Mouse (Mus musculus): Measurements from ENCODE around the gene Adss. TPM values are rescaled to one million over a fixed set of nuclear protein-coding genes. Genes with fewer than 3 reads are reported as not detected.

The Adss gene
- total RNA-seq, 2 experiments from 2014 or later: 8.1 to 9.7 TPM

- no peak for TF ChIP-seq CTCF (IDR thresholded peaks at IDR 0.05)
- Histone ChIP-seq H3K27ac (no peak overlapping the region), H3K4me3 (no peak overlapping the region)
- intact Hi-C loops (cut with DNase I): no loop called here
- DNase-seq: no peak
Measured at GRCm38 (mm10) chr1:177753496-177753895, 42.8 kb downstream of the Adss start.

DNA sequence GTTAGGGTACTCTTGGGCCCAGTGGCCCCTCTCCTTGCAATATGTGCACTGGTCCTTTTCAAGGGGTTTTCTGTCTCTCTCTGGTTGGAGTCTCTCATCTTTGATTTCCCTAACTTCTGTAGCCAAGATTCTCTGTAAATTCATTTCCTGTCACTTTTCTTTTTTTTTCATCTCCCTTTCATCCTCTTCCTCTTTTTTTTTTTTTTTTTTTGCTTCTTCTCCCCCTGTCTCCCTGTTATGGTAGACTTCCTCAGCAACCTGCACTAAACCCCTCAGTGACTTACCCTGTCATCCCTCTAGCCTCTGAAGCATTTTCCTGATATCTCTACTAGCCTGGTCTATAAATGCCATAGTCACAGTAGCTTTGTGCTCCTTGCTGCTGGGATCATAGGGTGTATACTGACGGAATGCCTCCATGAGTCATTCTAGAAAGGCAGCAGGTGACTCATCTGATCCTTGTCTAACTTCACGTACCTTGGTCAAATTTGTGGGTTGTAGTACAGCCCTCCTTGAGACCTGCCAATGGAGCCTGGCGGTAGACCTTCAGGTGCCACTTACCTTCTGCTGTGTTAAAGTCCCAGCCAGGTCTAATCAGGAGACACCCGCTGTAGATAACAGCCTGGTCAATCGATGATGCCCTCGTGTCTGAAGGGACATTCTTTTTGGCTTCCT is 48.3 kb downstream of the Adss start:
- intact Hi-C loops (cut with DNase I): no loop called here
- H3K27ac ChIP-seq: no peak overlapping the region
- DNase-seq: no peak
- no peak overlapping the region for H3K4me3 ChIP-seq
- no peak for TF ChIP-seq CTCF (IDR thresholded peaks at IDR 0.05)

DNA sequence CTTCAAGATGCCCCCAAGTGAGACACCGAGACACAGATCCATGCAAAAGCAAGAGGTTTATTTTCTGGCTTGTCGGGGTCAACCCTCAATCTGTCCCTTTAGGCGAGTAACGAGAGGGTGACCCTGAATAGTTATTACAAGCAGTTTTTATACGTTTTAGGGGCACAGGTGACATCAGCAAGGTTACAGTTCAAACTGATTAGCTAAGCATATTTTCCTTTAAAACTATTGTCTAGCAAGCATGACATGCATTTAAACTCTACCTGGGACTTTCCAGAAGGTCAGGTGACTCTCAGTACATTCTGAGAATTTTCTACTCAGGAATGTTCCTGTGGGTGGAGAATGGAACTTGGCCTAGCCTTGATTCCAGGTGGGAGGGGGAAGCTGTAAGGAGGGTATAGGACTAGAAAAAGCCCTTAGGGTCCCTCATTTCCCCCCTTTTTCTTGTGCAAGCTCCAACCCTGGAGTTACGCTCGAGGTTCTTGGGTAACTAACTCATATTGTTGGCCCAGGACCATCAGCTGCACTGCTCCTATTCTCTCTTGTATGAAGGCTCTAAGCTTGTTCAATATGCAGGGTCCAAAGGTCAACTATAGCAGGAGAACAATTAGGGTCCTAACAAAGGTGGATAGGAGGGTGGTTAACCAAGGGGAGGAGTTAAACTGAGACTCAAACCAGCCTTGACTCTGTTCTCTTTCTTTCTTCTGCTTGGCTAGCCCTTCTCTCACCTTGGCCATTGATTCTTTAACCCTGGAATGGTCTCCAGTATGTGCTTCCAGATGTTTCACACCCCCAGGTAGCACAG is 51.6 kb downstream of the Adss start:
- Histone ChIP-seq H3K4me3 (no peak overlapping the region), H3K27ac (no peak overlapping the region)
- intact Hi-C loops (cut with DNase I): no loop called here
- no peak for DNase-seq
- no peak for TF ChIP-seq CTCF (IDR thresholded peaks at IDR 0.05)

DNA sequence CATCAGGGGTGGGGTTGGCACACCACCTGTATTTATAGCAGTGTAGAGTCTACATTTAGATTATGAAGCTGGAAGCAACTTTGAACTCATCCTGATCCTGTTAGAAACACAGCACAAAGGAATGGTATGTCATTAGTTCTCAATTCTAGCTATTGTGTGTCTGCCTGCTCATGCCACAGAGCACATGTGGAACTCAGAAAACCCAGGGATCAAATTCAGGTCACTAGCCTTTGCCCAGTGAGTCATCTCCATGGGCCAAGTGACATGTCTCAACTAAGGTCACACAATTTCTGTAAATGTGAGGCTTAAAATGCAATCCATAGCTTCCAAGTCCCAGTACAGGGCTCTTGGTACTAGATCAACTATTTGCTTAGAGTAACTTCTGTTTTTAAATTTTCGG is 54.2 kb downstream of the Adss start:
- intact Hi-C loops (cut with DNase I): no loop called here
- no peak overlapping the region for H3K27ac ChIP-seq
- DNase-seq: no peak
- H3K4me3 ChIP-seq: no peak overlapping the region
- no peak for TF ChIP-seq CTCF (IDR thresholded peaks at IDR 0.05)

- DNase-seq: no peak
- intact Hi-C loops (cut with DNase I): no loop called here
- Histone ChIP-seq H3K4me3 (no peak overlapping the region), H3K27ac (no peak overlapping the region)
- no peak for TF ChIP-seq CTCF (IDR thresholded peaks at IDR 0.05)
Measured at GRCm38 (mm10) chr1:177740707-177741106, 55.6 kb downstream of the Adss start.

- intact Hi-C loops (cut with DNase I): no loop called here
- DNase-seq: no peak
- no peak overlapping the region for H3K27ac ChIP-seq
- no peak overlapping the region for H3K4me3 ChIP-seq
- TF ChIP-seq CTCF (IDR thresholded peaks at IDR 0.05): no peak
Measured at GRCm38 (mm10) chr1:177737505-177738105, 58.7 kb downstream of the Adss start.

DNA sequence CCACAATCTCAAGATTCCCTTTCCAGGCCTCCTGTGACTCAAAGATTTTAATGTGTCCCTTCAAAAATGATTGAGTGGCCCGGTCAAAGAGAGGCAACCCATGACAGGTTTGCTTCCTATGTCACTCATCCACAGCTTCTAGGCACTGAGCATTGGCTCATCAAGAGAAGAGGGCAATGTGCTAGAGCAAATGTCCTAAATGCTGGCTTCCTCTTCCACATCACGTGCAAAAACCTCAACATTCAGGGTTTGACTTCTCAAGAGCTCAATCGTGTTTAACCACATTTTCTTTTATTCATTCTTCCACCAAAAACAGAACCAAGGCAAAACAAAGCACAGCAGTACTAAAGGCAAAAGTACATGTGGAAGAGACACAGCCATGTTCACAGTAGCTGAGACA is 64.3 kb downstream of the Adss start:
- no peak overlapping the region for H3K4me3 ChIP-seq
- DNase-seq: no peak
- H3K27ac ChIP-seq: no peak overlapping the region
- intact Hi-C loops (cut with DNase I): no loop called here
- TF ChIP-seq CTCF (IDR thresholded peaks at IDR 0.05): no peak

DNA sequence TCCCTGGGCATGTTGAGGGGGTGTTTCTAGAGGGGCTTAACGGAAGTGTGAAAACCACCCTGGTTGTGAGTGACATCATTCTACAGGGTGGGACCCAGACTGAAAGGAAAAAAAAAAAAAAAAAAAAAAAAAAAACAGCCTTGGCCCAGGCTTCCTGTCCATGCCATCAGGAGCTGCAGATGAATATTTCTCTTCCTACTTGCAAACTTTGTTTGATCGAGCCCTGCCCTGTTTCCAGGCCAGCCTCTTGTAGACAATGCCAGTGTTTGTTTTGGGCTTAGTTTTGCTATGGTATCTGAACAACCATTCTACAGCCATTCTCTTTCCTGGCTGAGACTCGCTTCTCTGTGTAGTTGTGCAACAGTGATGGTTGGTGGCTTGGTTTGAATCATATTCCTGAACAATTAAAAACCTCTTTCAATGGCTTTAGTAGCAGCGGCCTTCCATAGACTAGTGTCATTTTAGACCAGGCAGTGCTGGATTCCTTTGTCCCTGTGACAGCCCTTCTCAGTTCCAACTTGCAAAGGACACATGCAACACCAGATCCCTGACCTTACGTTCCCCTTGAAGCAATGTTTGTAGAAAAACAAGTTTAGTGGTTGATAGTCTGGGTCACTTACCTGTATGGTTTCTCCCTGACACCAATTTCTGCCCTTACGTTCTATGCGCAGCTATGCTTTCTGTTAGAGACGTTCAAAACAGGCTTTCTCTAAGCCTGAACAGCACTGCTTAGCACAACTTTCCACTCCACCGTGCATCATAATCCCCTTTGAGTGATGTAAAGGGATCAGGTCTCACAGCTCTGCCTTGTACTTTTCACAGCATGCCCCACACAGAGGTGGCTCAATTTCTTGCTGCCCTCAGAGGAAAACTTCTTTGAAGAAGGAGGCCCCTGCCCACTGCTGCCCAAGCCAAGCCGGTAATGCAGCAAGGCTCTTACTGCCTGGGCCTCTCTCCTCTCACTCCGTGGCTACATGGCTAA is 67.0 kb downstream of the Adss start, which contains the start of gene 1700016C15Rik:
1700016C15Rik (plus strand) TSS at position 772 of the 982 bp plus-strand sequence.
- intact Hi-C loops (cut with DNase I): no loop called here
- TF ChIP-seq CTCF (IDR thresholded peaks at IDR 0.05): no peak
- Histone ChIP-seq H3K27ac (peak within 1 kb of the TSS; percentile 16; the same call in 1 of the 2 replicates), H3K4me3 (no peak within 1 kb of the TSS)
- DNase-seq: no peak

DNA sequence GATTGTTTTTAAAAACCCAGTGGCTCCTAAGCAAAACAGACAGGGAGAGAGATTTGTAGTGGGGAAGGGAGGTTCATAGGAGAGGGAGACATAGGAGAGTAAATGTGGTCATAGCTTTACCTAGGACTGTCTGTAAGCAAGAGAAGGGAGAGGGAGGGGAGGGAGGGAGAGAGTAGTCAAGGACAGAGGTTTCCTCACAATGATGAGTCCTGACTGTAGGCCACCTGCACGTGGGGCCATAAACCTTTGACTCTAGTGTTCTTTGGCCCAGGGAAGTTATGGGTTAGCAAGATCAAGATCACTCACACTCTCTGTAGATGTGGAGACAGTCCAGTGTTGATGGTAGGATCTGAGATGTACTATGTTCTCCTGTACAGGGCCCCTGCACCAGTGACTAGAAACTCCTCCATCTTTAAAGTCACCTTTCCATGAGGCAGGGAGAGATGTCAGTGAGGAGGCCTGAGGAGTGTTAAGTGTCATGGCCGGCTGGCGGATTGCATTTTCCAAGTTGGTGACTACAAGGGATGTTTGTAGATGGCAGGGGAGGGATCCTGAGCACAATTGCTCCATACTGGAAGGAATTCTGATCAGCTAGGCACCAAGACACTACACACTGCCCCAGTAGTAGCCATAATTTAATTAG is 68.3 kb downstream of the Adss start:
- DNase-seq: no peak
- no peak for TF ChIP-seq CTCF (IDR thresholded peaks at IDR 0.05)
- intact Hi-C loops (cut with DNase I): no loop called here
- no peak overlapping the region for H3K27ac ChIP-seq
- no peak overlapping the region for H3K4me3 ChIP-seq

- intact Hi-C loops (cut with DNase I): no loop called here
- Histone ChIP-seq H3K27ac (no peak overlapping the region), H3K4me3 (no peak overlapping the region)
- TF ChIP-seq CTCF (IDR thresholded peaks at IDR 0.05): no peak
- no peak for DNase-seq
Measured at GRCm38 (mm10) chr1:177726870-177727269, 69.4 kb downstream of the Adss start.

GRCm38 (mm10) chr1:177723786-177724185 is 72.5 kb downstream of the Adss start:
- Histone ChIP-seq H3K27ac (peak overlapping the region; percentile 80), H3K4me3 (no peak overlapping the region)
- TF ChIP-seq CTCF (IDR thresholded peaks at IDR 0.05): no peak
- intact Hi-C loops (cut with DNase I): no loop called here
- peak; percentile 60 for DNase-seq

- no peak overlapping the region for H3K4me3 ChIP-seq
- intact Hi-C loops (cut with DNase I): no loop called here
- no peak for TF ChIP-seq CTCF (IDR thresholded peaks at IDR 0.05)
- H3K27ac ChIP-seq: no peak overlapping the region
- DNase-seq: no peak
Measured at GRCm38 (mm10) chr1:177719029-177719427, 77.3 kb downstream of the Adss start.
